Mouse (Mus musculus): ENCODE results near the gene Dnajb12.

Gene Dnajb12

DNA sequence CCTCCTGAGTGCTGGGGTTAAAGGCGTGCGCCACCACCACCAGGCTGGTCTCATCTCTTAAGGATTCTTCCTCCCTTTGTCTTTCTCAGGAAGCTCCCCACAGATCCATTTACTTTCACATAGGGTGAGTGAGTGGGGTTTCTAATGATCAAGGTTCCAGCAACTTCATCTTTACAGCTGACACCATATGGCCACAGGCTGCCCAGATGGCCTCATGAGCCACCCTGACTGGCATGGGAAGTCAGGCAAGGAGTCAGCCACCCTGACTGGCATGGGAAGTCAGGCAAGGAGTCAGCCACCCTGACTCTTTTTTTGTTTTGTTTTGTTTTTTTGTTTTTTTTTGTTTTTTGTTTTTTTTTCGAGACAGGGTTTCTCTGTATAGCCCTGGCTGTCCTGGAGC is 66.1 kb downstream of the Dnajb12 start:
- intact Hi-C loops (cut with DNase I), result no loop called here

DNA sequence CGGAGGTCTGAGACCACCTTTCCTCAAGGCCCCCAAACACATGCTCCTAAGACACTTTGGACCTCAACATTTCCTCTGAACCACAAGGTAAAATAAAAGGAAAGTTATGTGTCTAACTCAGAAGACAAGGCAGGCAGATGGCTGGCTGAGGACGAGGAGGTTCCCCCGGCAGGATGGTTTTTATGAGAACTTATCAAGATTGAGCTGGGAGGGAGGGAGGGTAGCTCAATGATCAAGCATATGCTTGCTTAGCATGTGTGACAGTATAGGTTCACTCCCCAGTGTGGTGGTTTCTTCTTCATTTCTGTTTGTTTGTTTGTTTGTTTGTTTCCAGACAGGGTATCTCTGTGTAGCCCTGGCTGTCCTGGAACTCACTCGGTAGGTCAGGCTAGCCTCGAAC is 67.0 kb downstream of the Dnajb12 start:
- intact Hi-C loops (cut with DNase I), result no loop called here

- intact Hi-C loops (cut with DNase I), result no loop called here
Measured at GRCm38 (mm10) chr10:59947296-59948073, 68.1 kb downstream of the Dnajb12 start.

DNA sequence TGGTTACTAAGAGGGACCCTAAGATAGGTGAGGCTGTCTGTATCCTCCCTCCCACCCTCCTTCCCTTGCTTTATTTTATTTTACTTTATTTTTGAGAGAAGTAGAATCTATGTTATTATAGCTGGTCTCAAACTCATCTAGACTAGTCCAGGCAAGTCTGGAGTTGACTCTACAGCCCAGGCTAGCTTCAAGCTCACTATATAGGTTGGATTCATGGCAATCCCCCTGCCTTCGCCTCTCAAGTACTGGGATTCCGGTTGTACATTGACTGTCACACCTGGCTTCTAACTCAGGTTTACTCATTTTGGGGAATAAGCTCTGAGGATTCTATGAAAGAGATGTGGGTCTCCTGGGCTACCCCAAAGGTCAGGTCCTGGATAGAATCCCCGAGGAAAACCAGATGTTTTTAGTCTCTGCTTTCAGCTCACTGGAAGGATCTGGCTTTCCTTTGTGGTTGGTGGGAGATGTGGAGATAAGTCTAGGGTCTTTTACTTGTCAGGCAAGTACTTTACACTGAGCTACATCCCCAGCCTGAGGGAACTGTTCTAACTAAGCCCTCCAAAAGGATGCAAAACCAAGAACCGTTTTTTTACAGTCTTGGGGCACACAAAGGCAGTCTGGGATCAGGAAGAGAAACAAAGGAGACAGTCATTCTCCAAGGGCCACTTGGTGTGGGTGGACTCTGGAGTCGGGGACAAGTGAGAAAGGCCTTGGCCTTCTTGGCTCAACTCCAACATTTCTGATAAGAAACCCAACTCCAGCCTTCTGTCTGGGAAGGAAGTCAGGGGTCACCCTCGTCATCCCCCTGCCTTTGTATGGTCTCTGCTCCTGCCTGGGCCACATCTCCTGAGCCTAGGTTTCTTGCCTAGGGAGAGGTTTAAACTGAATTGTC is 69.3 kb downstream of the Dnajb12 start:
- intact Hi-C loops (cut with DNase I), result no loop called here

Measured in adrenal gland (tissue).